Mouse (Mus musculus): ENCODE measurements around the gene Serpinf1.

DNA sequence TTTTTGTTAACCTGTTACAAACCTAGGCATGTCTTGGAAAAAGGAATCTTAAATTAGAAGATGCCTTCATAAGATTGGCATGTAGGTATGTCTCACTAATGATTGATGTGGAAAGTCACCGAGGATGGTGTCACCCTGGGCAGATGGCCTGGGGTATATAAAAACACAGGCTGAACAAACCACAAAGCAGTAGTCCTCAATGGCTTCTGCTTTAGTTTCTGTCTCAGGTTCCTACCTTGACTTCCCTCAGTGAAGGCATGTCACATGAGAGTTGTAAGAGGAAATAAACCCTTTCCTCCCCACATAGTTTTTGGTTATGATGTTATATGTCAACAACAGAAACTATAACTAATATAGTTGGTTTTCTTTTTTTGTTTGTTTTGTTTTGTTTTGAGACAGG lies 26.9 kb downstream of the Serpinf1 start:
- TF ChIP-seq CTCF (IDR thresholded peaks at IDR 0.05; ENCODE audit: borderline replicate concordance, insufficient read depth, low read depth, low read length) (no peak), POLR2A (IDR thresholded peaks at IDR 0.05; ENCODE audit: borderline replicate concordance, insufficient read depth, low read length) (no peak)
